Mouse (Mus musculus): Measurements from ENCODE around the gene Doxl2.

- no peak for TF ChIP-seq CTCF (IDR thresholded peaks at IDR 0.05)
- TF ChIP-seq POLR2A (IDR thresholded peaks at IDR 0.05; ENCODE audit: insufficient read depth, low read depth, low read length), result no peak
- TF ChIP-seq EP300 (IDR thresholded peaks at IDR 0.05; ENCODE audit: insufficient read depth, low read depth, low read length), result no peak
Measured at GRCm38 (mm10) chr6:49026496-49026895, 51.7 kb downstream of the Doxl2 start.

Measured in heart, adult 2 months (tissue).